Mouse (Mus musculus) heart, embryonic 14.5 days (tissue): ENCODE data around the gene Lfng. TPM values are rescaled to one million over a fixed set of nuclear protein-coding genes. Genes with fewer than 3 reads are reported as not detected.

ENCODE experiments used
- ATAC-seq: fragments of 200-750 bp; cut with Nextera tagmentation; 2 replicates; pipeline ENCODE4 v1.8.0; 2017; ENCODE audit warnings: low read depth, moderate TSS enrichment; ENCODE audit not compliant: insufficient number of reproducible peaks, insufficient read depth, low FRiP score
- H3K27ac ChIP-seq, 2 experiments: fragments of 200-500 bp in 1 of 2; fragments of 300-500 bp in 1 of 2; sonication (generic) in 1 of 2; replicated peaks in 1 of 2; 2 replicates each; pipeline ENCODE4 v1.5.1; 2012 to 2014; ENCODE audit warnings: low read depth in 2 of 2, low read length in 2 of 2, control low read depth in 1 of 2, mild to moderate bottlenecking in 1 of 2, mixed read lengths in 1 of 2; ENCODE audit not compliant: control insufficient read depth in 1 of 2, insufficient read depth in 1 of 2
- H3K27me3 ChIP-seq: fragments of 300-500 bp; sonication (generic); 2 replicates; pipeline ENCODE4 v1.6.1; 2014; ENCODE audit warnings: mild to moderate bottlenecking, low read length, control low read depth; ENCODE audit not compliant: control insufficient read depth, insufficient read depth
- H3K36me3 ChIP-seq: fragments of 300-500 bp; sonication (generic); 2 replicates; pipeline ENCODE4 v1.6.1; 2014; ENCODE audit warnings: mild to moderate bottlenecking, control low read depth, low read length, mixed read lengths; ENCODE audit not compliant: control insufficient read depth, insufficient read depth
- H3K4me1 ChIP-seq, 2 experiments: fragments of 200-500 bp in 1 of 2; fragments of 300-500 bp in 1 of 2; sonication (generic) in 1 of 2; 2 replicates each; pipeline ENCODE4 v1.6.1; 2012 to 2014; ENCODE audit warnings: low read length in 2 of 2, control low read depth in 1 of 2, mixed read lengths in 1 of 2; ENCODE audit not compliant: control insufficient read depth in 2 of 2, insufficient read depth in 2 of 2
- H3K4me2 ChIP-seq: fragments of 300-500 bp; sonication (generic); 2 replicates; pipeline ENCODE4 v1.6.1; 2014; ENCODE audit warnings: mild to moderate bottlenecking, low read length
- H3K4me3 ChIP-seq, 2 experiments: fragments of 200-500 bp in 1 of 2; fragments of 300-500 bp in 1 of 2; sonication (generic) in 1 of 2; 2 replicates each; pipeline ENCODE4 v1.5.1; 2012 to 2014; ENCODE audit warnings: low read length in 2 of 2, mild to moderate bottlenecking in 2 of 2, control low read depth in 1 of 2, low read depth in 1 of 2, moderate library complexity in 1 of 2; ENCODE audit not compliant: control insufficient read depth in 1 of 2, insufficient read depth in 1 of 2
- H3K9ac ChIP-seq: fragments of 300-500 bp; sonication (generic); 2 replicates; pipeline ENCODE4 v1.6.1; 2014; ENCODE audit warnings: mild to moderate bottlenecking, low read length
- H3K9me3 ChIP-seq: fragments of 300-500 bp; sonication (generic); 2 replicates; pipeline ENCODE4 v1.6.1; 2016; ENCODE audit warnings: low read length, control low read depth; ENCODE audit not compliant: control insufficient read depth
- WGBS: fragments of 180-500 bp; shearing (Covaris S2); extraction: QIAGEN DNeasy Blood & Tissue Kit; methylation state at CpG from one replicate; pipeline ENCODE4 v1.1.7; 2014; 5-methylcytosine and 5-hydroxymethylcytosine counted together
- polyA plus RNA-seq: library from polyadenylated mRNA; unstranded; fragments of >200 nt; fragmentation: Nextera tagmentation; extraction: Ambion mirVana; gene quantifications from 2 replicates; pipeline ENCODE4 v1.2.1, GENCODE M21; 2014

The Lfng gene
- polyA plus RNA-seq, 1 experiment from 2014 or later: 6.4 TPM

- Histone ChIP-seq H3K4me2 (no peak overlapping the region), H3K27ac (no peak overlapping the region), H3K27me3 (no peaks in the 10 kb centered on the region), H3K36me3 (no peaks in the 10 kb centered on the region), H3K9me3 (no peaks in the 10 kb centered on the region), H3K4me1 (peaks cover 16% of the 10 kb centered on the region in 2 experiments), H3K9ac (no peak overlapping the region), H3K4me3 (no peak overlapping the region)
- ATAC-seq: no peak
- WGBS: 90% methylated on average over 5 of the region's 5 CpGs
Measured at GRCm38 (mm10) chr5:140567751-140568150, 39.4 kb upstream of the Lfng start.

GRCm38 (mm10) chr5:140568321-140568970, 38.7 kb upstream of the Lfng start:
- peak overlapping the region; percentile 17 for H3K4me2 ChIP-seq

GRCm38 (mm10) chr5:140569032-140569595, 38.0 kb upstream of the Lfng start:
- H3K4me1 ChIP-seq: peaks cover 16% of the 10 kb centered on the region in 2 experiments
- WGBS: 80% methylated on average over 16 of the region's 16 CpGs
- no peak overlapping the region for H3K4me3 ChIP-seq
- no peak overlapping the region for H3K4me2 ChIP-seq
- no peaks in the 10 kb centered on the region for H3K9me3 ChIP-seq
- H3K27ac ChIP-seq: no peak overlapping the region
- H3K9ac ChIP-seq: no peak overlapping the region
- no peaks in the 10 kb centered on the region for H3K36me3 ChIP-seq
- H3K27me3 ChIP-seq: no peaks in the 10 kb centered on the region
- no peak for ATAC-seq

More at GRCm38 (mm10) chr5:140568321-140568970, 38.7 kb upstream of the Lfng start:
- Histone ChIP-seq H3K9me3 (no peaks in the 10 kb centered on the region), H3K4me3 (no peak overlapping the region), H3K4me1 (peaks cover 16% of the 10 kb centered on the region in 2 experiments), H3K36me3 (no peaks in the 10 kb centered on the region), H3K9ac (no peak overlapping the region), H3K27me3 (no peaks in the 10 kb centered on the region), H3K27ac (no peak overlapping the region)
- 45% methylated on average over 10 of the region's 10 CpGs for WGBS
- ATAC-seq: no peak

GRCm38 (mm10) chr5:140570223-140570870, 36.8 kb upstream of the Lfng start:
- no peaks in the 10 kb centered on the region for H3K9me3 ChIP-seq
- no peaks in the 10 kb centered on the region for H3K36me3 ChIP-seq
- H3K4me1 ChIP-seq: peaks cover 13 to 17% of the 10 kb centered on the region in 2 experiments
- no peak overlapping the region for H3K27ac ChIP-seq
- 87% methylated on average over 13 of the region's 13 CpGs for WGBS
- no peak for ATAC-seq
- H3K27me3 ChIP-seq: no peaks in the 10 kb centered on the region
- H3K9ac ChIP-seq: no peak overlapping the region
- no peak overlapping the region for H3K4me2 ChIP-seq
- H3K4me3 ChIP-seq: no peak overlapping the region

- no peak overlapping the region for H3K4me3 ChIP-seq
- no peaks in the 10 kb centered on the region for H3K9me3 ChIP-seq
- no peak overlapping the region for H3K9ac ChIP-seq
- H3K4me2 ChIP-seq: no peak overlapping the region
- peaks cover 5 to 13% of the 10 kb centered on the region in 2 experiments for H3K4me1 ChIP-seq
- no peaks in the 10 kb centered on the region for H3K36me3 ChIP-seq
- no peak for ATAC-seq
- 70% methylated on average over 4 of the region's 4 CpGs for WGBS
- no peaks in the 10 kb centered on the region for H3K27me3 ChIP-seq
- no peak overlapping the region for H3K27ac ChIP-seq
Measured at GRCm38 (mm10) chr5:140571201-140571600, 35.9 kb upstream of the Lfng start.

- WGBS: 31% methylated on average over 10 of the region's 10 CpGs
- ATAC-seq: no peak
- Histone ChIP-seq H3K4me2 (no peak overlapping the region), H3K9ac (no peak overlapping the region), H3K9me3 (no peaks in the 10 kb centered on the region), H3K36me3 (no peaks in the 10 kb centered on the region), H3K27ac (no peak overlapping the region), H3K27me3 (no peaks in the 10 kb centered on the region), H3K4me1 (peaks cover 5 to 13% of the 10 kb centered on the region in 2 experiments), H3K4me3 (no peak overlapping the region)
Measured at GRCm38 (mm10) chr5:140571673-140572072, 35.4 kb upstream of the Lfng start.

GRCm38 (mm10) chr5:140572611-140573010, 34.5 kb upstream of the Lfng start:
- Histone ChIP-seq H3K27ac (no peak overlapping the region), H3K9ac (no peak overlapping the region), H3K9me3 (no peaks in the 10 kb centered on the region), H3K4me2 (no peak overlapping the region), H3K4me3 (no peak overlapping the region), H3K36me3 (no peaks in the 10 kb centered on the region), H3K27me3 (no peaks in the 10 kb centered on the region), H3K4me1 (peaks cover 5 to 9% of the 10 kb centered on the region in 2 experiments)
- 57% methylated on average over 6 of the region's 6 CpGs for WGBS
- no peak for ATAC-seq
